Mouse (Mus musculus) limb, embryonic 12.5 days (tissue): ENCODE results near the gene Nfkbiz. TPM values are rescaled to one million over a fixed set of nuclear protein-coding genes. Genes with fewer than 3 reads are reported as not detected.

Experiments used
- ATAC-seq: fragments of 200-750 bp; cut with Nextera tagmentation; 2 replicates; pipeline ENCODE4 v1.8.0; 2017; ENCODE audit warnings: low read depth, moderate TSS enrichment; ENCODE audit not compliant: insufficient number of reproducible peaks, insufficient read depth, low FRiP score, low TSS enrichment
- H3K27ac ChIP-seq: fragments of 300-500 bp; sonication (generic); 2 replicates; pipeline ENCODE4 v1.5.1; 2016; ENCODE audit warnings: mild to moderate bottlenecking, moderate library complexity
- H3K27me3 ChIP-seq: fragments of 300-500 bp; sonication (generic); 2 replicates; pipeline ENCODE4 v1.6.1; 2016; ENCODE audit warnings: mild to moderate bottlenecking, moderate library complexity
- H3K36me3 ChIP-seq: fragments of 300-500 bp; sonication (generic); 2 replicates; pipeline ENCODE4 v1.6.1; 2016; ENCODE audit warnings: mild to moderate bottlenecking, moderate library complexity
- H3K4me1 ChIP-seq: fragments of 300-500 bp; sonication (generic); replicated peaks from 2 replicates; pipeline ENCODE4 v1.6.1; 2016
- H3K4me2 ChIP-seq: fragments of 300-500 bp; sonication (generic); 2 replicates; pipeline ENCODE4 v1.6.1; 2016; ENCODE audit warnings: mild to moderate bottlenecking, moderate library complexity
- H3K4me3 ChIP-seq: fragments of 300-500 bp; sonication (generic); replicated peaks from 2 replicates; pipeline ENCODE4 v1.5.1; 2016; ENCODE audit warnings: mild to moderate bottlenecking
- H3K9ac ChIP-seq: fragments of 300-500 bp; sonication (generic); replicated peaks from 2 replicates; pipeline ENCODE4 v1.6.1; 2016; ENCODE audit warnings: mild to moderate bottlenecking, moderate library complexity
- H3K9me3 ChIP-seq: fragments of 300-500 bp; sonication (generic); 2 replicates; pipeline ENCODE4 v1.6.1; 2016; ENCODE audit warnings: mild to moderate bottlenecking, moderate library complexity
- WGBS: fragments of 180-500 bp; shearing (Covaris S2); methylation state at CpG from one replicate; pipeline ENCODE4 v1.1.7; 2016; 5-methylcytosine and 5-hydroxymethylcytosine counted together
- polyA plus RNA-seq: library from polyadenylated mRNA; unstranded; fragments of >200 nt; fragmentation: Nextera tagmentation; extraction: Ambion mirVana; gene quantifications from 2 replicates; pipeline ENCODE4 v1.2.1, GENCODE M21; 2016

Nfkbiz gene
- polyA plus RNA-seq, 1 experiment from 2014 or later, result 3.5 TPM

GRCm38 (mm10) chr16:55832040-55832439 is 6.7 kb downstream of the Nfkbiz start:
- Histone ChIP-seq H3K9me3 (no peaks in the 10 kb centered on the region), H3K27me3 (no peaks in the 10 kb centered on the region), H3K4me2 (no peak overlapping the region), H3K27ac (no peak overlapping the region), H3K4me3 (no peak overlapping the region), H3K4me1 (no peaks in the 10 kb centered on the region), H3K9ac (no peak overlapping the region), H3K36me3 (peaks cover 17% of the 10 kb centered on the region; the same call in 1 of the 2 replicates)
- 93% methylated on average over 6 of the region's 6 CpGs for WGBS
- no peak for ATAC-seq

GRCm38 (mm10) chr16:55831451-55831850 is 7.2 kb downstream of the Nfkbiz start:
- Histone ChIP-seq H3K4me3 (no peak overlapping the region), H3K4me1 (no peaks in the 10 kb centered on the region), H3K9ac (no peak overlapping the region), H3K4me2 (no peak overlapping the region), H3K36me3 (peaks cover 17% of the 10 kb centered on the region; the same call in 1 of the 2 replicates), H3K9me3 (no peaks in the 10 kb centered on the region), H3K27me3 (no peaks in the 10 kb centered on the region), H3K27ac (no peak overlapping the region)
- no peak for ATAC-seq
- WGBS, result 90% methylated on average over 1 of the region's 1 CpGs

DNA sequence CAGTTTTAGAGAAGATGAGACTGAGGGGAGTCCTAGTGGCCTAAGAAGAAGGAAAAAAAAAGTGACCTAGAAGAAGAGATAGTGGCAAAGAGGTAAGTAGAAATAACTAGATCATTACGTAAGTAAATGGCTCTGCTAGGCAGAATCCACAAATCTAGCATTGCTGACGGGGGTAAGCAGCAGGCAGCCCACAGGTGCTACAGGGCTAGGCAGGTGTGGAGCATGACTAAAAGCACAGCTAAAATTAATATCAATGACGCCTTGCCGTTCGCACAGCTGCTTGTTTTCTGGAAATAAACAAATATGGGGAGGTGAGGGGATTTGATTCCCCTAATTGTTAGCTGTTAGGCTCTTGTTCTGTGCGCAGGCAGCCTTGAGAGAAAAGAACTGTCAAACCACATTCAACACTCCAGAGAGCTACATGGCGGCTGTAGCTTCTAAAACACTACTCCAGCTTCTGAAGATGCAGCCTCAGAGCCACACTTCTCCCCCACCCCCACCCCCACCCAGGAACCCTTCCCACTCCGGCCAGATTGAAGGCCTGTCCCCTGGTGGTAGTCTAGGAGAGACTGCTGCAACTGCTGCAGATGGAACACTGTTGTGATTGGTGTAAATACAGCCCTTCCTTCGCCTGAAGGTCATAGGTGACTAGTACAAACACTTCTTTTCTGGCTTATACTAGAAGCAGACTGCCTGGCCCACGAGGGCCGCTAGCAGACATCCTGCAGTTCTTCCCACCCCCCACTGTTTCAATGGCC is 15.1 kb downstream of the Nfkbiz start:
- no peak for ATAC-seq
- no peak overlapping the region for H3K27ac ChIP-seq

DNA sequence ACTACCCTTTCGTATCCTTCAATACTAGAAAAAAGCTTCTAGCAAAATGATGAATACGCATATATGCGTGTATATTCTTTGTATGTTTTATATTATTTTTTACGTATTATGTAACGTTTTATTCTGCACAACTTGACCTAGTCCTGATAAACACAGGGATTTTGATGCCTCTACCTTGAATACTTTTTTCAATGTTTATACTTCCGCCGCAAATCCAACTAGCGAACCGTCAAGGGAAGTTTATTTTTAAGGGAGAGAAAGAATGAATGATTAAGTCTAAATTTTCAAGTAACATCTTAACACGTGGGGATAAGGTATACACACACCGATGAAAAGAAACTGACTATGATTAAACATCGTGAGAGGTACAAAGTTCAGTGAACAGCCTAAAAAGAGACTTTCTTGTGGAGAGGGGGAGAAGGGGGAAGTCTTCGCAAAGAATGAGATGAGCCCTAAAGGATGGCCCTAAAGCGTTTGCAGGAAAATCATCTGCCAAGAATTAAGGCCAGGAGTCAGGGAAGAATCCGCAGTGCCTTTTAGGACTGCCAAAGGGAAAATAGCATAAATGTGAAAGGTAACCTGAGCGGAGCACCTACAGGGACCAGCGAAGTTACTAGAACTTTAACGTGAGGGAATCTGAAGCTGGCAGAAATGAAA is 15.8 kb downstream of the Nfkbiz start:
- H3K4me2 ChIP-seq, result peak overlapping the region; percentile 86
- no peaks in the 10 kb centered on the region for H3K27me3 ChIP-seq
- ATAC-seq, result no peak
- H3K27ac ChIP-seq, result no peak overlapping the region
- H3K9me3 ChIP-seq, result no peaks in the 10 kb centered on the region
- H3K36me3 ChIP-seq, result peaks cover 8% of the 10 kb centered on the region
- H3K4me1 ChIP-seq, result peaks cover 37% of the 10 kb centered on the region
- H3K9ac ChIP-seq, result no peak overlapping the region
- peak overlapping the region; percentile 80; the same call in 1 of the 2 replicates for H3K4me3 ChIP-seq
- 41% methylated on average over 18 of the region's 18 CpGs for WGBS

More for the DNA sequence above, 15.1 kb downstream of the Nfkbiz start:
- 32% methylated on average over 11 of the region's 11 CpGs for WGBS
- no peaks in the 10 kb centered on the region for H3K27me3 ChIP-seq
- no peak overlapping the region for H3K9ac ChIP-seq
- H3K9me3 ChIP-seq, result no peaks in the 10 kb centered on the region
- no peak overlapping the region; the same call in 1 of the 2 replicates for H3K4me2 ChIP-seq
- H3K36me3 ChIP-seq, result peaks cover 1% of the 10 kb centered on the region; the same call in 1 of the 2 replicates
- H3K4me3 ChIP-seq, result no peak overlapping the region
- H3K4me1 ChIP-seq, result peaks cover 37% of the 10 kb centered on the region

GRCm38 (mm10) chr16:55821997-55822740 is 16.5 kb downstream of the Nfkbiz start:
- Histone ChIP-seq H3K9me3 (no peaks in the 10 kb centered on the region), H3K4me2 (peak overlapping the region; percentile 86), H3K36me3 (peaks cover 15% of the 10 kb centered on the region), H3K9ac (peak overlapping the region; percentile 78), H3K27me3 (no peaks in the 10 kb centered on the region), H3K27ac (peak overlapping the region; percentile 91), H3K4me1 (peaks cover 37% of the 10 kb centered on the region), H3K4me3 (peak overlapping the region; percentile 80)
- peak; percentile 95 for ATAC-seq
- WGBS, result 1% methylated on average over 67 of the region's 67 CpGs

DNA sequence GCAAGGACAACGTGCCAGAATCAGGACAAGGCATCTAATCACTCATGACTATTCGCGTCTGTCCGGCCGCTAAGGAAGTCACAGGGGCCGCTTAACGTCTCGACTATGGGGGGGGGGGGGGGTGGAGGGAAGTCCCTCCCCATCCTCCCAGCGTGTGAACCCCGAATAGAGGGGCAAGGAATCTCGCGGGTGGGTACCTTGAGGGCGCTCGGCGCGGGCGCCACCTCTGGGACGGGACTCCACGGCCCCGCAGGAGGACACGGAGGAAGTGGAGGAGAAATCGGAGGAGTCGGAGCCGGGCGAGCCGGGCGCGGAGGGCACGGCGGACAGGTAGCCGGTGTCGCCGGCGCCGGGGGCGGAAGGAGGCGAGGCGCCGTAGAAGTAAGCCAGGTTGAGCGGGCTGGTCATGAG is 17.1 kb downstream of the Nfkbiz start:
- peak; percentile 28 for ATAC-seq
- Histone ChIP-seq H3K4me3 (peak overlapping the region; percentile 80), H3K9me3 (no peaks in the 10 kb centered on the region), H3K27me3 (no peaks in the 10 kb centered on the region), H3K36me3 (peaks cover 21% of the 10 kb centered on the region), H3K27ac (peak overlapping the region; percentile 91; the same call in 1 of the 2 replicates), H3K4me2 (peak overlapping the region; percentile 86), H3K4me1 (peaks cover 37% of the 10 kb centered on the region), H3K9ac (peak overlapping the region; percentile 78)
- WGBS, result under 1% methylated on average over 30 of the region's 40 CpGs

DNA sequence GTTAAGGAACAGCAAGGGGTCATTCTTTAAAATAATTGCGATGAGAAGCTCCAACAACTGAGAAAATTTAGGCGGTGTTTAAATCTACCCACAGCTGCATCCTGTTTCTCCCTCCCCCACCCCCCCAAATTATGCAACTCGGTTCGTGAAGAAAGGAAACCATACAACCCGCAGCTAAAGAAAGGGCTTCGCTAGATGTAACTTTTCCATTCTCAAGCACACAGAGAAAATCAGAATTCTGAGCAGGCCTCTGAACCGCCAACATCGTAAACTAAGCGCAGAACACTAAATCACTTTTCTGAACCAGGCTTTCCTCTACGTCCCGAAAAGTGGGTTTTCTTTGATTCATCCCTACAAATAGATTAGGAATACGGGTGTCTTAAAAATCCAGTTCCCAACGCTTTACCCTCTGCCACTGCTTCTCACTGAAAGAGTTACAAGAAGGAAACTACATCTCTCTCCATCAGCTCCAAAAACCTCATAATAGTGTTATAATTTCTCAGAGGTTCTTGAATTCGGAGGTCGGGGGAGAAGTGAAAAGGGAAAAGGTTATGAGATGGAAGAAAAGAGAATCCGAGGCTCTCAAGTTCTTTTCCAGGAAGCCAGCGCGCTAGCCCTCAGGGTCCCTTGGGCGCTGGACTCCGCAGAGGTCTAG is 17.7 kb downstream of the Nfkbiz start:
- peak overlapping the region; percentile 30; the same call in 1 of the 2 replicates for H3K27ac ChIP-seq

GRCm38 (mm10) chr16:55820161-55820915 is 18.4 kb downstream of the Nfkbiz start:
- 43% methylated on average over 13 of the region's 13 CpGs for WGBS

More for the DNA sequence above, 17.7 kb downstream of the Nfkbiz start:
- ATAC-seq, result no peak
- Histone ChIP-seq H3K36me3 (peaks cover 26% of the 10 kb centered on the region), H3K4me2 (peak overlapping the region; percentile 86), H3K4me1 (peaks cover 37% of the 10 kb centered on the region), H3K4me3 (peak overlapping the region; percentile 80), H3K9me3 (no peaks in the 10 kb centered on the region), H3K27me3 (no peaks in the 10 kb centered on the region), H3K9ac (peak overlapping the region; percentile 78)
- 10% methylated on average over 20 of the region's 20 CpGs for WGBS

DNA sequence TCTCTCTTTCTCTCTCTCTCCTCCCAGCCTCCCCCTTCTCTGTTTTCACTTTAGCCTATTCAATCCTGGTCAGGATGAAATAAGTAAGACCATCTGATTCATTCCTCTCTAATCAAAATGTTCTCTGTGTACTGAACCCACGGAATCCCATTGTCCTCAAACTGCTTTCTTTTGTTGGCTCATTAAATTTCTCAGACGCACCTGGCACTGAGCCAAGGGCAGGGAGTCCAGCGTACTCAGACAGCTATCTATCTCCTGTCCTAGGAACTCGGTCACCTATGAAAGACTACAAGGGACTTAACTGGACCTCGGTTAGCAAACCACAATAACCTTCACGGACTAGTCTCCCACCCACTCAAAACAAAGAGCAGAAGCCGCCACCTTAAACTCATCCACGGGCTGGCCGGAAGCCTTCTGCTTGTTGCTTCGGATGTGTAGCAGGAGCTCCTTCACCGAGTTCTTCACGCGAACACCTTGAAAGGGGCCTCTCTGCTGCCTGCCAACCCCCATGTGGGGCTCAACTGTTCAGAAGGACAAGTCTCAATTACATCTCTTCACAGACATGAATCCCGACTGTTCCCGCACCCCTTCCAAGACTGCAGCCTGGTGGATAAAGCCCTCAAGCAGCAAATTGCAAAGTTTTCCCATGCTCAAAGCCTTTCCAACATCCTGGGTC is 19.4 kb downstream of the Nfkbiz start:
- H3K27me3 ChIP-seq, result no peaks in the 10 kb centered on the region
- 0 out of 2 replicates have a peak overlapping the region, but pooled peaks have one; percentile 8 for H3K9ac ChIP-seq
- no peak overlapping the region for H3K27ac ChIP-seq
- no peaks in the 10 kb centered on the region for H3K9me3 ChIP-seq
- H3K4me2 ChIP-seq, result peak overlapping the region; percentile 86
- ATAC-seq, result no peak
- peaks cover 43% of the 10 kb centered on the region for H3K36me3 ChIP-seq
- 72% methylated on average over 15 of the region's 15 CpGs for WGBS
- peak overlapping the region; percentile 19; the same call in 1 of the 2 replicates for H3K4me3 ChIP-seq
- peaks cover 36% of the 10 kb centered on the region for H3K4me1 ChIP-seq

More at GRCm38 (mm10) chr16:55820161-55820915, 18.4 kb downstream of the Nfkbiz start:
- ATAC-seq, result no peak
- H3K4me2 ChIP-seq, result peak overlapping the region; percentile 86
- H3K4me3 ChIP-seq, result peak overlapping the region; percentile 80
- H3K36me3 ChIP-seq, result peaks cover 33% of the 10 kb centered on the region
- H3K27me3 ChIP-seq, result no peaks in the 10 kb centered on the region
- H3K27ac ChIP-seq, result peak overlapping the region; percentile 30; the same call in 1 of the 2 replicates
- peak overlapping the region; percentile 78 for H3K9ac ChIP-seq
- H3K9me3 ChIP-seq, result no peaks in the 10 kb centered on the region
- H3K4me1 ChIP-seq, result peaks cover 37% of the 10 kb centered on the region
